Mouse (Mus musculus) cerebral cortex, adult 2 months (tissue): ENCODE data around the gene AC170998.1.

Source experiments
- WGBS: fragments of 180-500 bp; shearing (Covaris S2); methylation state at CpG from one replicate; pipeline ENCODE4 v1.1.7; 2018; 5-methylcytosine and 5-hydroxymethylcytosine counted together

Gene AC170998.1

DNA sequence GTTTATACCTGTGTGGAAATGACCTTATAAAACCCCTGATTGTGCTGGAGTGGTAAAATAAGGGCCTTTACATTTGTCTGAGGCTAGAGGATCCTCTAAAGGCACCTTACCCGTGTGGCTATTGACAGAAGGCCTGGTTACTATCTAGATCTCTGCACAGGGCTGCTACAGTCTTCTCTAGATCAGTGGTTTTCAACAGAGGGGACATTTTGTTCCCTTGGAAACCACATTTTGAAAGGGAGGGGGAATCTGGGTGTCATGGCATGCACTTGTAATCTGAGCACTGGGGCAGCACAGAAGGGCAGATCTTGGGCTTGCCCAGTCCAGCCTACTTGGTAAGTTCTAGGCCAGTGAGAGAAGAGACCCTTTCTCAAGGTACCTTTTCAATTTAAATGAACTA is 19.2 kb upstream of the AC170998.1 start:
- WGBS: 30% methylated on average over 1 of the region's 1 CpGs

GRCm38 (mm10) chr17:28707136-28707627 is 18.7 kb upstream of the AC170998.1 start:
- WGBS: 48% methylated on average over 3 of the region's 3 CpGs

- WGBS: 75% methylated on average over 2 of the region's 2 CpGs
Measured at GRCm38 (mm10) chr17:28707816-28708215, 18.1 kb upstream of the AC170998.1 start.

GRCm38 (mm10) chr17:28708989-28709388 is 16.9 kb upstream of the AC170998.1 start:
- 33% methylated on average over 2 of the region's 2 CpGs for WGBS

DNA sequence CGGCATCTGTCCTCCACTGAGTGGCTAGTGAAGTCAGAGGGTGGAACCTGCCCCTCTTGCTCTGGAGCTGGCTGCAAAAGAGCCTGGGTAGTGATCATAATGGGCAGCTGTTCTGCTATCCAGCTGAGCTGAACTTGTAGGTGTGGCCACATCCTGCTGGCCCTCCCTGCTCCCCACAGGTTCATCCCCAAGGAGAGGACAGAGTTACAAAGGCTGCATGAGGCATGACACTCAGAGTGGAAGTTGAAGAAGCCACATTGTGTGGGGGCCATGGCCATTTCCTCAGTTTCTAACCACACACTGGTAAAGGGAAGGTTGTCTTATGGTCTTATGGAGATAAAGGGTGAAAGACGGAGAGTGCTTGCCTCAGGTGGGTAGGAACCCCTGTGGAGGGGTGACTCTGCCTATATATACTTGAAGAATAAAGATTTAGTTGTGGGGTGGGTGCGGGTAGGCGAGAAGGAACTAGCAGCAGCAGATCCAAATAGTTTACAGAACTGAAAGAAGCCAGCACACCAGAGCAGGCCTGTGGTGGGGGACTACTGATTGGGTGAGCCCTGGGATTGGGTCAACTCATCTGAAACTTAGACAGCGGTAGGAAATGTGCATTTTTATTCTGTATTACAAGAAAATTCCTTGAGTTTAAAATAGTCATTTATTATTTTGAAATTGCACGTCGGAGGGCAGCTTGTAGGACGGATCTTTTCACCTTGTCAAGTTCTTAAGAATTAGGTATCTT is 16.2 kb upstream of the AC170998.1 start:
- 66% methylated on average over 8 of the region's 8 CpGs for WGBS

DNA sequence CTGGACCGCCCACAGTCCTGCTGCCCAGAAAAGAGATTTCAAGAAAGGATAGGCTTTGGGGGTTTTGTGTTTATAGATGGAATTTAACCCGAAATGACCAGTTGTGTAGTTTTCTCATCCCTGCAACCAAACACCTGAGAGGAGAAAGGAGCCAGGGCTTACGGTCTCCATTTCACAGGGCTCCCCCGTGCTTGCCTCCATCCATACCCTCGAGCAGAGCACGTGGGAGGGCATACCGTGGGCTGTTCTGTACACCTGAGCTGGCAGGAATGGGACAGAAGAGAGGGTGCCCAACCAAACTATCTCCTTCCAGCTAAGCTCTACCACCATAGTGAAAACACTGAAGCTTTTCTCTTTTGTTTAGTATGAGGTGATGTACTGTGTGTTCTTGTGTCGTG is 15.6 kb upstream of the AC170998.1 start:
- WGBS: 78% methylated on average over 8 of the region's 8 CpGs

GRCm38 (mm10) chr17:28711237-28711636 is 14.6 kb upstream of the AC170998.1 start:
- WGBS: 69% methylated on average over 6 of the region's 6 CpGs

GRCm38 (mm10) chr17:28712305-28712704 is 13.6 kb upstream of the AC170998.1 start:
- WGBS: 75% methylated on average over 6 of the region's 6 CpGs

- WGBS: 95% methylated on average over 3 of the region's 3 CpGs
Measured at GRCm38 (mm10) chr17:28714006-28714405, 11.9 kb upstream of the AC170998.1 start.

- WGBS: 66% methylated on average over 7 of the region's 7 CpGs
Measured at GRCm38 (mm10) chr17:28715832-28716548, 9.9 kb upstream of the AC170998.1 start.

GRCm38 (mm10) chr17:28717535-28717934 is 8.3 kb upstream of the AC170998.1 start:
- 37% methylated on average over 3 of the region's 3 CpGs for WGBS

DNA sequence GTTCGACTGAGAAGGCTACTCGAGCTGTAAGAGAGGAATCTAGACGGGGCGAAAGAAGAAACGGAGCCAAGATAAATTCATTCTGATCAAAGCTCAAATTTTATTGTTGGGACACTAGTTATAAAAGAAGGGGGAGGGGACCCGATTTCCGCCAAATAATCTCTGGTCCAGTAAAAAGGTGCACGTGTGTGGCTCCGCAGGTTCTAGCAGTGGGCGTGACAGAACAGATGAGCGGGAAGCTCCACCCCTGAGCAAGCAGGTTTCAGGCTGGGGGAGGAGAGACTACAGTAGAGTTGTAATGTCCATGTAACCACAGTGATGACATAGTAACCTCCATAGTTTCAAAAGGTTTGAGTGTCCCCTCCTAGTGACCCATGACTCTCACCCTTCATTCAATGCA is 1.6 kb downstream of the AC170998.1 start:
- 83% methylated on average over 11 of the region's 11 CpGs for WGBS

- 55% methylated on average over 6 of the region's 6 CpGs for WGBS
Measured at GRCm38 (mm10) chr17:28735317-28736105, 9.6 kb downstream of the AC170998.1 start.

GRCm38 (mm10) chr17:28736486-28736885 is 10.6 kb downstream of the AC170998.1 start:
- 81% methylated on average over 4 of the region's 4 CpGs for WGBS

DNA sequence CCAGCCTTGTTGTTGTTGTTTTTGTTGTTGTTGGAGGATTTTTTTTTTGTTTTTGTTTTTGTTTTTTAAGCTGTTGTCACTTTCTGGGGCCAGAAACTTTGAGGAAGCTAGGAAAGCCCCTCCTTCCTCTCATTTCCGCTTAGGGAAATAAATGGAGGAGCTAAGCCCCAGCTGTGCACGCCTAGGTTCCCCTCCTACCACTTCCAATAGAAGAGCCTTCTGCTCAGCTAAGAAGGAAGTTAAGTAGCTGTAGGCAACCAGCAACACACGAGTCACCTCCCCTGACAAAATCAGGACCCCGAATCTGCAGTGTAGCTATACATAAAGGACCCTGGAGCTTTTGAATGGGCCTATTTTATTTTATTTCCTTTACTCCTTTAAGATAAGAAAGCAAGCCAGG is 12.1 kb downstream of the AC170998.1 start:
- 65% methylated on average over 4 of the region's 4 CpGs for WGBS

DNA sequence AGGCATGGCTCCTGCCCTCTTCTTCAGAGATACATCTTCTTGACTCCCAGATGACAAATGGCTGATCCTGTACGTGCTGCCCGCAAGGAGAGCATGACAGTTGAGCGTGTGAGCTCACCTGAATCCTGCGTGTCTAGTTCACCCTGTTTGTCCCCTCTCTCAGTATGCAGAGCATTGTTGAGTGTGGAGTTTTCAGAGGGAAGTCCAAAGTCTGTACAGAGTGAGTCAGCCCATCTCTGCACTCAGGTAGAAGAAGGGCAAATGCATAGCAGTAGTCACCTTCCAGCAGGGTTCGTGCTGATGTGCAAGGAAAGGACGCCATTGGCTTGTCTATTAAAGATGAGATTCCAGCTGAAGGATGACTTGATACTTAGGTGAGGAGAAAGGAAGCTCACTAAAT is 13.4 kb downstream of the AC170998.1 start:
- WGBS: 96% methylated on average over 6 of the region's 6 CpGs

GRCm38 (mm10) chr17:28743145-28743866 is 17.4 kb downstream of the AC170998.1 start:
- 58% methylated on average over 11 of the region's 11 CpGs for WGBS

- 91% methylated on average over 9 of the region's 9 CpGs for WGBS
Measured at GRCm38 (mm10) chr17:28743916-28744315, 18.0 kb downstream of the AC170998.1 start.

GRCm38 (mm10) chr17:28745773-28746172 is 19.9 kb downstream of the AC170998.1 start:
- WGBS: 44% methylated on average over 6 of the region's 6 CpGs

DNA sequence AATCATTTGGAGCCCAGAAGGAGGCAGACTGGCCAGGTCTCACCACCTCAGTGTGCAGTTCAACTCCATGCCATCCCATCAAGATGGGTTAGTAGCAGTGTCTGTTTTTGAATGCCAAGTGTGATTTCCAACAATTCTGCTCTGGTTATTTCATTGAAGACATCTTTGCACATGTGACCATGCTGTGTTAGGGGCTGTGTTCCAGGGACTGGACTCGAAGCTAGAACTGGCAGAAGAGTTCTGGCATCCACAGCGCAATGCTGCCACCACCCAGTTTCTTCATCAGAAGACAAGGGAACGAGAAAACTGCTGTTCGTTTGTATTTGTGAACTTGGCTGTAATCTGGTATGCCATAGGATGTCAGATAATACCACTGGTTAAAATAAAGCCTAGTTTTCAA is 22.1 kb downstream of the AC170998.1 start:
- WGBS: 52% methylated on average over 4 of the region's 4 CpGs

- WGBS: 52% methylated on average over 6 of the region's 6 CpGs
Measured at GRCm38 (mm10) chr17:28750580-28750979, 24.7 kb downstream of the AC170998.1 start.

DNA sequence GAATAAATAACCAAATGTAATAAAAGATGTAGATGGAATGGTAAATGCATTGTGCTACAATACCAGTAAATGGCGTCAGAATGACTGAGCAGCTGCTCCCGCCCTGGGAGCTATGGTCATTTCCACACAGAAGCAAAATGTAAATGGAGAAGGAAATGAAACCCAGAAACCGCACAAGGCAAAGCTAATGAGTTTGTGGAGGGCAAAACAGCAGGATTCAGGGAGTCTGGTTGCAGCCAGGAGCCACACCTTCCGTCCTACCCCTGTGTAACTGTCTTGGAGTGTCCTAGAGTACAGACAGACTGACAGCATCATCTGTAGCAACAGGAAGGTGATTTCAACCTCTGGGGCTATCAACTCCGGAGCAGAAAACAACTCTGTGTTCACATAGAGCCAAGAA is 30.6 kb downstream of the AC170998.1 start:
- WGBS: 72% methylated on average over 5 of the region's 5 CpGs
